Mouse (Mus musculus): Measurements from ENCODE around the gene Itgbl1.
"Not testable (repeated sequence)": the region's sequence is repeated elsewhere in the genome, so short reads cannot be mapped to it uniquely, and the experiment has no call there.

Gene Itgbl1

DNA sequence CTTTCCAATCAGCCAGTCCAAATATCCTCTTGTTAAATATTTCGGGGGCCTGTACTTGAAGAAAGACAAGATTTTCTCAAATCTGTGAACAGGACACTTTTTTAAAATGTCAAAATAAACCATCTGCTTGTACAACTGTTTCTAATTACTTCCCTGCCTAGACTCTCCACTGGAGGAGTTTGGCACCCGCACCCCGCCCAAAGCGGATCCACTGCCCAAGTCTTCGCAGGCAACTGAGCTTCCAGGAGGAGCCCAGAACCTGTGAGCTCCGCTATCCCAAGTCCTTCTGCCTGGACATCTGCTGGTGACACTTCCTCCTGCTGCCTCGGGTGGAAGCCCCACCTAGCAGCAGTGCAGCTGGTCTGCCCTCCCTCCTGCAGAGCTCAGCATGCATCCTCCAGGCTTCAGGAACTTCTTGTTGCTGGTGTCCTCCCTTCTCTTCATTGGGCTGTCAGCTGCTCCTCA, at the start of gene Itgbl1:
Itgbl1 (plus strand) TSS at position 51 of the 465 bp plus-strand sequence.
- no peak for DNase-seq (ENCODE audit: low read depth in 2 of 2, low spot score in 2 of 2)

DNA sequence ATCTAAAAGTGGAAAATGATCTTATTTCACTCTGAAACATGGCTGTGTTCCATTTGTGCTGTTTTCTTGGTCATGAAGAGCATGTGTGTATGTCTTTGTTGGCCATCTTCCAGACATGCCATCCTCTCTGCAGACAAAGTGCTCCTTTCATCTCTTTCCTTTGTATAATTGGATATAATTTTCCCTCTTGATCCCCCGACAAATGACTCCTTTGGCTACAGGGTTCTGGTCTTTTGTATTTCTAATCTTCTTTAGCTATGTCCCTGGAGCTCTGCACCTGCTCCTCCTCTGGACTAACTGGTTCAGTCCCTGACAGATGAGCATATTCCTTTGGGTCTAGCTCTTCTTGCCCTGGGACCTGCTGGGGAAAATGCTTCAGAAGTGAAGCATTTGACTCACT, 36.8 kb upstream of the Itgbl1 start:
- no peak for DNase-seq (ENCODE audit: low read depth in 2 of 2, low spot score in 2 of 2)

- no peak for DNase-seq (ENCODE audit: low read depth in 2 of 2, low spot score in 2 of 2)
These were observed 33.1 kb upstream of the Itgbl1 start, which contains the start of gene Nalcn for GRCm38 (mm10) chr14:123626501-123627179. Gene Nalcn (minus strand): TSS chr14:123627144.

GRCm38 (mm10) chr14:123627180-123627562, 32.6 kb upstream of the Itgbl1 start:
- no peak for DNase-seq (ENCODE audit: low read depth in 2 of 2, low spot score in 2 of 2)

DNA sequence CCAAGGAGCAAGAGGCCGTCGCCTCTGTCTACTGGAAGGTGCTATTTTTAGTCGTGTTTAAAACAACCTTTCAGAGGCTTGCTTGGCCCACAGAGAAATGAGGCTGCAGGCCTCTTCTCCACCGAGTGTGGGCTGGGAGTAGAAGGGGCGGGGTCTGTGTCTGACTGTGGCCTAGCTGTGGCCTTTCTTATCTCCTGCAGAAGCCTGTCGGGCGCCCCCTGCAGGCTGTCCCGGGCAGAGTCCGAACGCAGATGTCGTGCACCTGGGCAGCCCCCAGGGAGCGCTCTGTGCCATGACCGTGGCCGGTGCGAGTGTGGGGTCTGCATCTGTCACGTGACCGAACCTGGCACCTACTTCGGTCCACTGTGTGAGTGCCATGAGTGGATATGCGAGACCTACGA, 1.3 kb downstream of the Itgbl1 start:
- no peak for DNase-seq (ENCODE audit: low read depth in 2 of 2, low spot score in 2 of 2)

DNA sequence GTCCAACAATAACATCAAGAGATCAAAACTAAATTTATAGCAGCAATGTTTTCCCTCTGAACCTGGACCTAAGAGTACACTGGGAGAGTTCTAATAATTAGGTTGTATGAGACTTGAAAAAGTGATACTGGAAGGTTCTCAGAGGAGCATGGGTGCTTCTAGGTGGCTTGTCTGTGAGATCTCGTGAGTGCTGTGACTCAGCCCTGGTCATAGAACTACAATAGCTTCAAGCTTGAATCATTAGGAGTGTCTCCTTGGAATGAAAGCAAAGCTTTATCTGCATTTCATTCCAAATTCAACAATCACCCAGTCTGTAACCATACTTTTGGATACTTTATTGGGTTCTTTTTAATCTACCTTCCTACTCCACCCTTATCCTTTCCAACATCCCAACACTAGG, 2.6 kb downstream of the Itgbl1 start:
- no peak for DNase-seq (ENCODE audit: low read depth in 2 of 2, low spot score in 2 of 2)

- DNase-seq (ENCODE audit: low read depth in 2 of 2, low spot score in 2 of 2): no peak
These were observed 3.4 kb downstream of the Itgbl1 start for GRCm38 (mm10) chr14:123663206-123663605.

DNA sequence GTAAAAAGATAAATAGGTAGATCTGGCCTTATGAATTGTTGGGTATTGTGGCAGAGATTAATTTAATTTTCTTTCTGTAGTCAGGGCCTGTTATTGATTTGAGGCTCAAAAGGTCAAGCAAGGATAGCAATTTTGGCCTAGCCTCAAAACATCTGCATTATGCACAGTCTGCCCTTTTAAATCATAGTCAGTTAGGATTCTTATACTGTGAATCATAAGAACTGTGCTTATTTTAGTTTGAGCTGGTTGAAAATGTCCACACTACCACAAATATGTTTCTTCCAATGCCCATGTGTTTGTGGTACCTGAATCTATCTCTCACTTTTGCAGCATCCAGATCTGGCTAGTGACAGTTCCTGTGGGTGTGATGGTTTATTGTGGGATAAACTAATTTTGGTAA, 4.7 kb downstream of the Itgbl1 start:
- no peak for DNase-seq (ENCODE audit: low read depth in 2 of 2, low spot score in 2 of 2)

GRCm38 (mm10) chr14:123671076-123671475, 11.3 kb downstream of the Itgbl1 start:
- DNase-seq (ENCODE audit: low read depth in 2 of 2, low spot score in 2 of 2): not testable (repeated sequence)

DNA sequence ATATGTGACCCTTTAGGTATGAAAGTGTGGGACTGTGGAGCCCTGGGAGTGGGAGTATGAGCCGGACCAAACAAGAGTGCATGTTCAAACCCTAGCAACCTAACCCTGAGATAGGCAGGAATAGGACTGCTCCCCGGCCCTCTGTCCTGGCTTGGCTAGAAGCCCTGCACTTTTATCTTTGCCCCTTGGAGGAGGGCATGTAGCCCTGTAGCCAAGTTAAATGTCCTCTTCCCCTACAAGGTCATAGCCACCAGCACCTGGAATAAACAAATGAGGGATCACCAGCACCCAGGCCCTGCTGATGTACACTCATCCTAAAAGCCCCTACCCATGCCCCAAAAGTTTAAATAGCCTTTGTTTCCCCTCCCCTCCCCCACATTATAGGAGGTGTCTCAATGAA, 18.3 kb downstream of the Itgbl1 start:
- DNase-seq (ENCODE audit: low read depth in 2 of 2, low spot score in 2 of 2): no peak

DNA sequence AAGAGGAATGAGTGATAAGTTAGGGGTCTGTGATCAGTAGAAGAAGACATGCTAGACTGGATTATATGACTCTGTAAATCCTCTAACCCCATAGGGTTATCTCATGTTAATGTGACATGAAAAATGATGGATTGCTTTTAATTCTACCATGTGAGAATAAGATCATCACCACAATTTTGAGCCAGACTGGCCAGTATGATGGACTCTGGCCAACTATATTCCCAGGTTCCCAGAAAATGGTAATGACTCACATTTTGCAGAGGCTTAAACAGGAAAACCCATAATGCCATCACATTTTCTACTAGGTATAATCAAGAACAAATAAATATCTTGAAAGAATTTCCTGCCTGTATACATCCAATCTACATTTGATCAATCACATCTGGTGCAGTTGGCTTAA, 55.0 kb downstream of the Itgbl1 start:
- DNase-seq (ENCODE audit: low read depth in 2 of 2, low spot score in 2 of 2): no peak

- DNase-seq (ENCODE audit: low read depth in 2 of 2, low spot score in 2 of 2): no peak
These were observed 82.3 kb downstream of the Itgbl1 start for GRCm38 (mm10) chr14:123742055-123742454.

DNA sequence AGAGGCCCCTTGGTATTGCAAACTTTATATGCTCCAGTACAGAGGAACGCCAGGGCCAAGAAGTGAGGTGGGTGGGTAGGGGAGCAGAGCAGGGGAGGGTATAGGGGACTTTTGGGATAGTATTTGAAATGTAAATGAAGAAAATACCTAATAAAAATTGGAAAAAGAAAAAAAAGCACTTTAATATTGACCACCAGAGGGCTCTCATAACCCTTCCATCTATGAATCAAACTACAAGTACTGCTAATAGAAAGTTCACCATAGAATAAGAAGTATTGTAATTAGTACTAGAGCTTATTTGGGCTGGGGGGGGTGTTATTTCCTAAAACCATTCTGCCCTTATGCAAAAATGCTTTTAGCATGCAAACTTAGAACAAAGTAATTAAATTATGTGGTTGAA, 91.2 kb downstream of the Itgbl1 start:
- no peak for DNase-seq (ENCODE audit: low read depth in 2 of 2, low spot score in 2 of 2)

- DNase-seq (ENCODE audit: low read depth in 2 of 2, low spot score in 2 of 2): no peak
These were observed 99.8 kb downstream of the Itgbl1 start for GRCm38 (mm10) chr14:123759534-123759933.

DNA sequence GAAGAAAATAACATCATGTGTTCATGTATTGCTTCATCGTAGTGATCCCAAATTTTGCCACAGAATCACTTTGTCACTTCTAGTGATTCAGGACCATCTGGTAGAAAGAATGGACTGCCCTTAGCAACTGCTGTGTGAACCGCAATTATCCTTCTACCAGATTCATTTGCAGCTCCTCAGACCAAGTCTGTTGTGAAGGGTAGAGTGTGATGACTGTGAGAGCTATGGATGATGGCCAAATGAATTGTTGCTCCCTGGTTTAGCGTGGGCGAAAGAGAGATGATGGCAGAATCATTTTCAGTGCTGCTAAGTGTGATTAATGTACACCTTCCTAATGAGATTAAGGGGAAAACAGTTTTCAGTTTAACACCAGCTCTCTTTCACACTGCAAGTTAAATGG, 100.3 kb downstream of the Itgbl1 start:
- DNase-seq (ENCODE audit: low read depth in 2 of 2, low spot score in 2 of 2): no peak

- no peak for DNase-seq (ENCODE audit: low read depth in 2 of 2, low spot score in 2 of 2)
These were observed 142.0 kb downstream of the Itgbl1 start for GRCm38 (mm10) chr14:123801744-123802143.

DNA sequence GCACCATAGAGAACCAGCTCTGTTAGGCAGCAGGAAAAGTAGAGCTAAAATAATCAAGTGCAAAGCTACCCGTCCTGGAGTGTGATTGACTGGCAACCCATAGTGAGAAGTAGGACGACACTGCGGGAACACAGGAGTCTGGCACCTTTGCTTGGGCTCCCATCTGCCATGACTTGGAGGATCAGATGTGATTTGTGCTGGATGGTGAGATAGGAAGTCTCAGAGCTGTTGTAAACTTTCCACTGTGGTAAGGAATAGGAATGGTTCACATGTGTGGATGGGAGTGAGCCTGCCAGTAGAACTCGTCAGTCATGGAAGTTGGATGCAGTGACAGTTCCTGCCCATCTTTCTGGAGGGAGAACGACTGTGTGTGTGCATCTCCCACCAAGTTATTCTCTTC, 177.9 kb downstream of the Itgbl1 start:
- DNase-seq (ENCODE audit: low read depth in 2 of 2, low spot score in 2 of 2): no peak

GRCm38 (mm10) chr14:123843675-123844425, 184.1 kb downstream of the Itgbl1 start:
- DNase-seq (ENCODE audit: low read depth in 2 of 2, low spot score in 2 of 2): no peak

- DNase-seq (ENCODE audit: low read depth in 2 of 2, low spot score in 2 of 2): no peak
These were observed 204.8 kb downstream of the Itgbl1 start for GRCm38 (mm10) chr14:123864531-123864930.

GRCm38 (mm10) chr14:123865779-123866726, 206.3 kb downstream of the Itgbl1 start:
- DNase-seq (ENCODE audit: low read depth in 2 of 2, low spot score in 2 of 2): no peak

DNA sequence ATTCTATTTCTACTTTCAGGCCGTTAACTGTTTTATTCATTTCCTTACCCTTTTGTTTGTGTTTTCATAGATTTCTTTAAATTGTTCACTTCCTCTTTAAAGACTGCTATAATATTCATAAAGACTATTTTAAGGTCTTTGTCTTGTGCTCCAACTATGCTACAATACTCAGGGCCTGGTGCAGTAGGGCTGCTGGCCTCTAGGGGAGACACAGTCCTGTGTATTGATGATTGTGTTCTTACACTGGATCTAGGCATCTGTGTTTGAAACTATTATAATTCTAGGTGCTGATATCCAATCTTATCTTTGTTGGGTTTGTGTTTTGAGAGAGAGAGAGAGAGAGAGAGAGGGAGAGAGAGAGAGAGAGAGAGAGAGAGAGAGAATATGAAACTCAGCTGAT, 268.1 kb downstream of the Itgbl1 start:
- no peak for DNase-seq (ENCODE audit: low read depth in 2 of 2, low spot score in 2 of 2)

All from CD8-positive naive resting alpha-beta T cell, adult 2 months (primary cell).